Mouse (Mus musculus) T-cell, adult 2 months (primary cell): ENCODE measurements around the gene Ipcef1.
A peak's percentile ranks its signal among the peaks of the same experiment; 100 is the strongest.

Experiments used
- DNase-seq: peaks from one replicate; pipeline ENCODE4 v3.0.0; 2022; ENCODE audit warnings: low spot score

Gene Ipcef1

DNA sequence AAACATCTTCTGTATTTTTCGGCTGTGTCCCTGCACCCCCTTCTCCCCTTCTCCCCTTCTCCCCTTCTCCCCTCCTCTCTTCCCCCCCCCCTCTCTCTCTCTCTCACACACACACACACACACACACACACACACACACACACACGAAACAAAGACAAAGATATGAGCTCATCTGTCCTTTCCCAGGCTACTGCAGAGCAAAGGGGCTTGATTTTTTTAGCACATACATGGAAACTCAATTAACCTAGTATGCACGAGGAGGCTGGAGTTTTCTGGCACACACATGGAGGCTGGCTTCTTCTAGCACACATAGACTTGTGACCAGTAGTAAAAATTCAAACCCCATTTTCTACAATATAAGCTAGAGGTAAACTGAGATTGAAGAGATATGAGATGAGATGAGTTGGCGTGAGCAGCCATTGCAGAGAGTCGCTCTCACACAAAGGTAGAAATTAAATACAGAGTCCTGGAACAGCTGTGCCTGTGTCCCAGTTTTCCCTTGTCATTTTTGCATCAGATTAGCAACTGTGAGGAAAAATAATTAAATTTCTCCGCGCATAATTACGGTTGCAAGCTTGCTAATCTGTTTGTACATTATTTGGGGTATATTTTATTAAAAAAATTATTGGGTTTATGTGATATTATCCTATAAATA, 84.6 kb downstream of the Ipcef1 start:
- no peak for DNase-seq

DNA sequence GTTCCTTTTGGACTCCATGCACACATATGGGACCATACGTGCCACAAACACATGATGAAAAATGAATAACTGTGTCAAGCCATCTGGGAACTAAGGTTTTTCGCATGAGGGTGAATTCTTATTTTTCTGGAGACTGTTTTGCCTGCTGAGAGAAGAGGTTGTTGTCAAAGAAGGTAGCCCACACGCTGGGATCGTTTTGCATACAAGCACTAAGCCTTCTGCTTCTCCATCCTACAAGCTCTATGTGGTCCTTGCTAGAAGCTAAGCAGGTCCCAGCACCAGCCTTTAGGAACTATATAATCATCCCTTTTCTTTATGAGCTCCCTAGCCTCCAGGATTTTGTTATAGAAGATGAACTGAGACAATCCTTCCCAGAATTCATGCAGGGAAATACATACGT, 93.5 kb downstream of the Ipcef1 start:
- DNase-seq, result no peak

DNA sequence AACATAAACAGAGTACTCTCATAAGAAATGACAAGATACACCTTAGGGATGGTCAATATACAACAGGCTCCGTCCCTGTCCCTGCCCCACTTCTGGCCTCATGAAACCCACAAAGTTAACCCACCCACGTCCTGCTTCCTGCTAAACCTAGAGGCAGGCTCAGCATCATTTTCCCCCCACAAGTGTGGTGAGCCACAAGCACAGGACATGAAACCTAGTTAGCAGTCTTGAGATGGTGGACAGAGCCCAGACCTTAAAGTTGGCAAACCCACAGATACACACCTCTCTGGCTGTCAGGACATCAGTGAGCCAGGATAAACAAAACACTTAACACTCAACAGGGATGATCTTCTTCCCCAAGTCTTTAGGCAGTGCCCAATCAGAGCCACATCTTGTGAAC, 95.9 kb downstream of the Ipcef1 start:
- peak; percentile 49 for DNase-seq

DNA sequence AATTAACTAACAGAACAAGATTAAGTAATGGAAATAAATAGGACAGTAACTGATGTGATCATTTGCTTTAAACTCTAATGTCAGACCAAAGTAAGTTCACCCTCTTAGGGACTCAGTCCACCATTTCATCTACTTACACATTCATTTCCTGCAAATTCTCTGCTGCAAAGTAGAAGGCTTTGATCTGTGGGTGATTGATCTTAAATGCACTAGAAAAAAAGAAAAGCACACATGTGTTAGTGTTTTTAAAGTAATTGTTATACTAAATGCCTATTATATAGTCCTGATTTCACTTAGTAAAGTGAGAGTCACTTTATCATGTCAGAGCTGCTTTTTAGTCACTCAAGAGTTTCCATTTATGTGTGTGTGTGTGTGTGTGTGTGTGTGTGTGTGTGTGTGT, 97.7 kb downstream of the Ipcef1 start:
- peak; percentile 22 for DNase-seq

DNA sequence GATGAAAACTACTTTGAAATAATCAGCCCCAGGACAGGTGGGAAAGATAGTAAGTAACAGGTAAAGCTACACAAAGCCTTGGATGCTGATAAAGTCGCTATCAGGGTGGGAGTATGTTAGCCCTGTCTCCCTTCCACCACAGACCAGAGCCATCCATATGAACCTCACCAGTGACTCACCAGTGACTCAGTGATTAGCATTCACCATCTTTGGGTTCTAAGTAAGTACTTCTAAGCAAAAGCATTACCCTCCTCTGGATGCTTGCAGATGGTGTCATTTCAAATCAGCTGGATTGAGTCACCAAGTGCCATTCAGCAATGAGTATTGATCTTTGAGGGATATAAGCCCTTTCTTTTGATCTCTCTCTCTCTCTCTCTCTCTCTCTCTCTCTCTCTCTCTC, 99.2 kb downstream of the Ipcef1 start:
- DNase-seq, result no peak

DNA sequence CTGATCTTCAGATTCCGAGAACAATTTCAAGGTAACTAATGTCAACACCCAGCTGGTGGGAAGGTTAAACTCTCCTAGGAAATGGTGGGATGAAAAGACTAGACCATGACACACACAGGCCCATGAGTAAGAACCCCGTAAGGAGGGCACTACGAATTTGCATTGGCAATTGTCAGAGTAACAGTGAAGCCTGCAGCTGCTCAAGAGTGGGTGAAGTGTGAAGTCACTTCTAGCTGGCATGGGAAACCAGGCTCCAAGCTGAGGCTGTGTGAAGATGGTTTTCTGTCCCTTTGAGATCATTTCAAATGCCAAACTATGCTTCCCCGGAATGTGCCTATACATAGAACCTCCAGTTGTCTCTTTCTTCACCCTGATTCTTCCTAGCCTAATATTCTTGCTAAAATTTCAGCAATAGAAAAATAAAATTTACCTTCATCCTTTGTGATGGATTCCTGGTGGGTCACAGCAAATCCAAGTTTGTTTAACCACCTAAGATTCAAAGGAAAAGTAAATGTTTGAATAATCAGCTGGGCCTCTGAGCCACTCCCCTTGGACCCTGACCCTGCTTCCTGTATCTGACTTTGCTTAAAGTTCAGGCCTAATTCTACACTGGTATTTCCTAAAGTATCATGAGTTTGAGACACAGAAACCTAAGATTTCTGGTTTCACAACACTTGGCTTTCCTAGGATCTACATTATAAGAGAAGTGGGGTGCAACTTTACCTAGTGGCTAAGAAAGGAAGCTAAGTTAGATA, 115.4 kb downstream of the Ipcef1 start:
- DNase-seq, result no peak

DNA sequence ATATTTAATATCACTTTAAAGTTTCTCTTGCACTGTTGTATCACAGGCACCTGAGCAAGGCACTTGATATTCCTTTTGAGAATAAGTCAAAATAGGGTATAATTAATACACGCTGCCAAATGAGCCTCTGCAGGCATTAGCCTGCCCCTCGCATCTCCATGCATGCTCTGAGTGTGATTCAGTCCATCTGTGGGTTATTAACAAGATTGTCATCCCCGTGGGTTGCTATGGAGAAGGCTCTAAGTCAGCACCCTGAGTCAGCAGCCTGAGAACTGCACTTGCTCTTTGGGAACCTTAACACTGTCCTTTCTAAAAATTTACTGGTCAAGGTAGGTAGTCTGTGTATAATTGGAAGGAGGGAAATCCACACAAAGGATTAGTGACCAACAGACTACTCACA, 117.5 kb downstream of the Ipcef1 start:
- DNase-seq, result no peak

DNA sequence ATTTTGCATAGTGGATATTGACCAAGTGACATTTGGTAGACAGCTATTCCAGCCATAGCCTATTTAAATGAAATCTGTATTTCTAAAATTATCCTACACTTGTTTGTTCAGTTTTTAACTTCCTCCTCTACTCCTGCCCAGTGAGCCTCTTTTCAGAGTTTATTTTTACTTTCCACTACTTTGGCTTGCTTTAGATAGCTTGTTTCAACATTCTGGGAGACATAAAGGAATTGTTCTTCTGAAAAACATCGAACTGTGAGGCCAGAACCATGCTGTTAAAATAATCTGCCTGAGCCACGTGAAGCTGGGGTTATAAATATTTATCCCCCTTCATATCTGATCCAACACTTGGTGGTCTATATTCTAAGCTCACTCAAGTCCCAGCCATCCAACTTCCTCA, 121.4 kb downstream of the Ipcef1 start:
- no peak for DNase-seq

DNA sequence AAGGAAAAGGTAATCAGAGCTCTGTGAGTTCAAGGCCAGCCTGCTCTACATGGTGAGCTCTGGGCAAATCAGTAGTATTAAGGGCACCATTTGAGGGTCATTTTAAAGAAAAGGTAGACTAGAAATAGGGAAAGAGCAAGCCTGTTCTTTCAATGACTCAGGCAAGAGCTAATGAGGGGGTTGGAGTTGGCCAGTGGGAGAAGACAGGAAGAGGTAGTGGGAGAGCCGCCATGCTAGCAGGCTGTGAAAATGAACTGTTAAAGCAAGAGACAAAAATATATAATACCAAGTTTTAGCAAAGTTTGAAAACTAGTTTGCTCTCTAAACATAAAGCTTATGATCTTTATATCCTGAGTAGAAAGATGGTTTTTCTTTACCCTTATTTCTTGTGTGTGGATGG, 121.9 kb downstream of the Ipcef1 start:
- DNase-seq, result no peak

DNA sequence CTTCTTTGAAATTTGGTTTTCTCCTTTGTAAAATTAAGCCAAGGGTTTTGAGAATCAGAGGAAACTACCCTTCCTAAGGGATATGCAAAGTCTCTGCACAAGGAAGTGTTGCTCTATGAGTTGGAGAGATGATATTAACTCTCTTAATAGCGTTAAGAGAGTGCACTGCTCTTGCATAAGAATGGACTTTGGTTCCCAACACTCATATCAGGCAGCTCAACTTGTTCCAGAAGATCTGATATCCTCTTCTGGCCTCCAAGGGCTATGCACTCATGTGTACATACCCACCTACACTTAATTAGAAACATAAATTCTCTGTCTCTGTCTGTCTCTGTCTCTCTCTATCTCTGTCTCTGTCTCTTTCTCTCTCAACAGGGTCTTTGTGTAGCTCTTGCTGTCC, 123.4 kb downstream of the Ipcef1 start:
- no peak for DNase-seq

DNA sequence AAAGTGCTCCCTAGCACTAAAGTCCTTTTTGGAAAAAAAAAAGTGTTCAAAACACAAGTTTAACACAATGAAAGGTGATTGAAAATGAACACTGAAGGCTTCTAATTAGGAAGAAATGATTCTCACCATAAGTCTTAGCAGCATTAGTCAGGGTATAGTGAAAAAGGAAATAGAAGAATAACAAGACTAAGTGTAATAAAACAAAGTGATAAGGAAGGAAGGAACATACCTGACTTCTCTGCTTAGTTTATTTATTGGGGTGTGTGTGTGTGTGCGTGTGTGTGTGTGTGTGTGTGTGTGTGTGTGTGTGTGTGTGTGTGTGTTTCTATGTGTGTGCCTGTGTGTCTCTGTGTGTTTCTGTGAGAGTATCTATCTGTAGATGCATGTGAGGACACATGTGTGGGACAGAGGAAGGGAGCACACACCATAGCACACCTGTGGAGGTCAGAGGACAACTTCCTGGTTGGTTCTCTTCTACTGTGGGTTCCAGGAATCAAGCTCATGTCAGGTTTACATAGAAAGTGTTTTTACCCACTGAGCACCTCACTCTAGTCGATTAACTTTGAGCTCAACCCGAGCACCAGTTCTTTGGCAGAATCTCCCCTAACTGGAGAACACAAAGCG, 124.6 kb downstream of the Ipcef1 start:
- DNase-seq, result no peak

DNA sequence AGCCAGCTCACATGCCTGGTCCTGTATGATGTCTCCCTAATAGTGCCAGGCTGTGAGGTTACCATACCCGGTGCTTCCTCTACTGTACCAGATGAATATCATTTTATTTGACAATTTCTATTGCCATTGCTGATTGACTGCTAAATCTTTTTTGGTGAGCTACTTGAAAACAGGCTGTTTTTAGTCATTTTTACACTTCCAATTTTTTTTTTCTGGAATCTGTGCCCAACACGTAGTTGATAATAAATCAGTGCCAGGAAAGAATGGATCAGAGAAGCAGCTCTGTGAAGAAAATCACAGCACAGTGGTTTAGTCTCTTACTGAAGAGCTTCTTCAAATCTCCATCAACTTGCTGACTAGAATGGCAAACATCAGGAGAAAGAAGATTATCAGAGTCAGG, 125.6 kb downstream of the Ipcef1 start:
- no peak for DNase-seq

DNA sequence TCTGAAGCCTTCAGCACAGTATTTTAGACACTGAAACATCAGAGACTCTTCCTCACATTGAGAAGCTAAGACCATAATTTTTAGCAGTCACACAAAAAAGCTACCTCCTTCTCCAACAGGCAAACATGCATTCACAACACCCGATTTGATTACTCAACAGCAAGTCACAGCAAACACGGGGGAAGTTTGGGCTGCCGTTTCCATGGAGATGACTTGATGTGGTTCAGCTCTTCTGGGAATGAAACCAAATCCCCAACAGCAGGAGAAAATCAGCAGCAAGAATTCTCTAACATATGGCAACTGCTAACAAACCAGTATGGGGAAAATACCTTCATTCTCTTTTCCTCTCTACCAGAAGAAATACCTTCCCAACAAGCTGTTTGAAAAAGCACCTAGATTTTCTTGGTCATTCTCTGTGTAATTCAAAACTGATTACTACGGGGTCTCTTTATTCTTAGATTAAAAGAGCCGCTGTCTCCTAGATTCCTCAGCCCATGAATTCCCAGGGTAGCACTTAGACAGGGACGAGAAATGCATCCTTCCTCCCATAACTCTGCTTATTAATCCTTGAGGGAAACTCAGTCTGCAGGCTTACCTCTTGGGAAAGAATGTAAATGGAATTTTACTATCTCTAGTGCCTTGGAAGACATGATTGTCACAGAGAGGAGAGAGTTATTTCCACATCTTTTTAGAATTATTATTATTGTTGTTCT, 135.6 kb downstream of the Ipcef1 start:
- DNase-seq, result no peak

DNA sequence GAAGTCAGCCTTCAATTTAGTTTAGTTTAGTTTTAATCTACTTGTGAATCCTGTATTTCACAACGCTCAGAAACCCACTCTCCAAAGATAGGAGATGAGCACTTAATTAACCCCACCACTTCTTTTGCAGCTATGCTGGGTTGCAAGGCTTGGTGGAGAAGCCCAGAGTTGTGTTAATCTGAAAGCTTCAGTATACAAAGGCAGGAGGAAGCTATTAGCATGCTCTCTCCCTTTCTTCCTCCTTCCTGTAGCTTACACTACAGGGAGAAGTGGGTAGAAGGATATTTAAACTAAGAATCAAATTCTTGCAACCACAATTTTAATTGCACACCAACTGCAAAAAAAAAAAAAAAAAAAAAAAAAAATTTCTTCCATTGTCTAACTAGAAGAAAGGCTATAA, 136.3 kb downstream of the Ipcef1 start:
- no peak for DNase-seq

DNA sequence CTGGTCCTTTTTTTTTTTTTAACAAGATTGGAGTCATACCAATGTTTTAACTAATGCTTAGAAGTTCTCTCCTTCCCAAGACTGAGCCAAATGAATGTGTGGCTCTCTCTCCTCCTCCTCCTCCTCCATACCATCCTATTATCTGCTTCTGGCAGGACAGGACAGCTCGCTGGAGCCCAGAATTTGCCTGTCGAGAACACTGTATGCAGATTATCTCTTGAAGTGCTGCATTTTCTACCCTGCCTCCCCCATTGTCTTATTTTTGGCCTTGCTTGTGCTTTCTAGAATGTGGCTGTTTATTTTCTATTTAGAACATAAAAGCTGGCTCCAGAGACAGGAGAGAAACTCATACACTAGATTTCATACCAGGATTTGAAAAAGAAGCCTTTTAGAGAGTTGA, 142.5 kb downstream of the Ipcef1 start:
- DNase-seq, result no peak

DNA sequence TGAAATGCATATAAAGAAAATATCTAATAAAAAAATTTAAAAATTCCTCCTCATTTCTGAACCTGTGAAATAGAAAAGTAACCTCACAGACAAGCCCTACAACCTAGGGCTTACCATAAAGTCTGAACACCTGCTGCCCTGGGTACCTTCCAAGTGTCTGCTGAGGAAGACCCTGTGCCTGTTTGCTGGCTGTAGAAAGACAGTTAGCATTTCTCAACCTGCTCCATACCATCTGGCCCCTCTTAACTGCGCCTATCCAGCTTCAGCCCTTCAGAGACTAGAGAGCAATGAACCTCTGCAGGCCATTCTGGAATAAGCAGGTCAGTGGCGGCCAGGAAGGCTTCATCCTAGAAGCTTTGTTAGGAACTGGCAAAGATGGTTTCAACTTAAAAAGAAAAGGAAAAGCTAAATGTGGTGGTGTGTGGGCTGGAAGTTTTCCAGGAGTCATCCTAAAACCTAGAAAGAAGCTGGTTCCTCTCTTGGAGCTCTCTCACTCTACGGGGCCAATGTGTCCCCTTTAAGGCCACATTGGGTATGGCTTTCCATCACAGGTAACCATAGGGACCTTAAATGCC, 150.4 kb downstream of the Ipcef1 start:
- no peak for DNase-seq

DNA sequence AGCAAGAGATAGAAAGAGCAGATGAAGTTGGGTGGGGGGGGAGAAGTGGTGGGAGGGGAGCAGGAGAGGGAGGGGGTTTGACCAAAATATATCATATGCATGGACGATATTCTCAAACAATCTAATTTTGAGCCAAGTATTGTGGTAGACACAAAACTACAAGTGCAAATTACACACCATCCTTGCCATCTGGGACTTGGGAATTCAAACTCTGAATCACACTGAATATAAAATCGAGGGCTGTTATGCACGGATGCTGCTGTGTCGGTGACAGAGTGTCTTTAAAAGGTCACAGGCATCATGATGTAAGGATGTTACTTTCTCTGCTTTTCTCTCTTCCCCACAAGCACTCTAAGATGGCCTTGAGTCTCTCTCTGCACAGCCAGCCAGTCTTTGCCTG, 152.2 kb downstream of the Ipcef1 start:
- DNase-seq, result no peak

DNA sequence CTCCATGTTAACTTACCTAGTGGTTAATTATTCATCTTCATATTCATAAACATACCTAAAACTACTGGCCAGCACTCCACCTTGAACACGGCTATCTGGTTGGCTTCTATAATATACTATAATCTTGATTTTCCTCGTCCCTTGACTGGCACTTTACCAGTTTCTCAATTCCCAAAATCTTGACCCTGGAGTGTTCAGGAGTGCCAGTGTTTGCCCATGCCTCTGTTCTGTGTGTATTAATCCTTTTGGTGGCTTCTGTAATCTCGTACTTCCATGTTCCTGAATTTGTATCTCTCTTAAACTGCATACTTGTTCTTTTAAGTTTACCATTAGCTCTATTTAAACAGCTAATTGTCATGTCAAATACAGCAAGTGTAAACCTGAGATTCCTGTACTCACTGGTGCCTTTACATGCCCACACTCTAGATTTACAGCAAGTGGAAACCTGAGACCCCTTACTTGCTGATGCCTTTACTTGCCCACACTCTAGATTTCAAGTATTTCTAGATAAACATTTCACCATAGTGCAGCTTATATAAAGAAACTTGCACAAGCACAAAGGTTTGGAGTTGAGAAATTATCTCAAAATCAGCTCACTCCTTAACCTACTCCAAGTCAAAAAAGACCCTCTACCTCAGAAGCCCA, 155.5 kb downstream of the Ipcef1 start:
- DNase-seq, result no peak

DNA sequence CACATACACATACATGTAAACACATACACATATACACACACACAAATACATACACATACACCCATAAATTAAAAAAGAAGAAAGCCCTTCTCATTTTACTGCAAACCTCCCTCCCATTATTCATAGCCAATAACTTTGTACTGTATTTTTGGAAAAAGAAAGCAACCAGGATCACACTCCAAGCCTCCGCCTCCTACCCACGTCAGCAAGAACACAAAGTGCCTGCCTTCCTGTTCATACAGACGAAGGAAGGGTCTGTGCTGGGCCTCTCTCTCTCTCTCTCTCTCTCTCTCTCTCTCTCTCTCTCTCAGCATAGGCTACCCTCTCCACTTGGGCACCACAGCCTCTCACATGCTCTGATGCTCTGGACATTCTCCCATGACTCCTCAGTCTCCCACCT, 156.5 kb downstream of the Ipcef1 start:
- DNase-seq, result no peak

DNA sequence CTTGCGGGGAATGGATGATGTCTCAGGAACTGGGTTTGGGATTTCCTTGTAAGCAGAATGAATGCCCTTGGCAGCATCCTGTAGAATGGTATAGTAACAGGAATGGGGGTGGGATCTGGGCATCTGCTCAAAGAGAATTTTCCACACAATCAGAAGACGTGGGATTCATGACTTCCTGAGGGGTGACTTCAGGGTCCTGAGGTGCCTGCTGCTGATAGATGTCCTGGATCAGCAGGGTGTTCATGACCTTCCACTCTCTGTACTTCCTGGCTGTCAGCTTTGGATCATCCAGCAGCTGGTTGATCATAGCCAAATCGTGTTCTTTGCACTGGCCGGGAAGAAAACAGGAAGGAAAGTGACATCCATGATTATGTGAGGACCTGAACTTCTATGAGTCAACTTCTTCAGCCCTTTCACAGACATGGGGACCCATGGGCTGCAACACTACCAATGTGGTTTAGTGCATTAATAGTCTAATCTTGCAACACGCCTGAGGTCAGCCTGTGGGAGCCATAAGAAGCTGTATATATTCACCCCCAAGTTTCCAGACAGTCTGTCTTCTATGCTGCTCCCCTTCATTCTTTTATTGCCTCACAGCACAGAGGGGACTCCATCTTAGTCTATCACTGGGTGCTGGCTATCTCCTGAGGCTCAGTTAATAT, 161.8 kb downstream of the Ipcef1 start:
- no peak for DNase-seq

DNA sequence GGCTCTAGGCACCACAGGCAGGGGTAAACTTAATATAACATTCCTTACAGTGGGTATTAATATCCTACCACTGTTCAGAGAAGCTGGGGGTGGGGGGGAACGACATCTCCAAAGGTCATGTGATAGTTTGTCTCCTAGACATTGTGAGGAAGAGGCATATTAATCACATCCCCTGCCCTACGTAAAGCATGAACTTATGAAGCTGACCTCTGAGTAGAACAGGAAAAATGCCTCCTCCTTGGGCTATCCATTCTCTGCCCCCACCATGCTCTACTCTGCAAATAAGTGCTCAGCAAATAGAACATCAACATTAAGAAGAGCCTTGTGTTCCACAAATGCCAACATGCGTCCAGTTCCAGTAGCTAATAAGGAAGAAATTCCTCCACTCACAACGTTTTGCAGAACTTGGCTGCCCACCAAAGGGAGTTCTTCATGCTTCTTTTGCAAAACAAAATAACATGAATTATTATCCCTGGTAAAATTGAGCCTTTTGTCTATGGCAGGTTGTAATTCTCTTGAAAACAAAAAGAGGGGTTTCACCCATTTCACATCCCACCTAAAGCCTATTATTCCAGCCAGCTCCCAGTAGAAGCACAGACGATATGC, 162.5 kb downstream of the Ipcef1 start:
- no peak for DNase-seq
